Mouse (Mus musculus): ENCODE data around the gene Tfdp2.

The Tfdp2 gene

GRCm38 (mm10) chr9:96230271-96230670 is 34.2 kb downstream of the Tfdp2 start:
- DNase-seq: no peak

- no peak for DNase-seq
Observed at GRCm38 (mm10) chr9:96235477-96235876, 39.4 kb downstream of the Tfdp2 start.

- DNase-seq: no peak
Observed at GRCm38 (mm10) chr9:96237391-96237790, 41.3 kb downstream of the Tfdp2 start.

DNA sequence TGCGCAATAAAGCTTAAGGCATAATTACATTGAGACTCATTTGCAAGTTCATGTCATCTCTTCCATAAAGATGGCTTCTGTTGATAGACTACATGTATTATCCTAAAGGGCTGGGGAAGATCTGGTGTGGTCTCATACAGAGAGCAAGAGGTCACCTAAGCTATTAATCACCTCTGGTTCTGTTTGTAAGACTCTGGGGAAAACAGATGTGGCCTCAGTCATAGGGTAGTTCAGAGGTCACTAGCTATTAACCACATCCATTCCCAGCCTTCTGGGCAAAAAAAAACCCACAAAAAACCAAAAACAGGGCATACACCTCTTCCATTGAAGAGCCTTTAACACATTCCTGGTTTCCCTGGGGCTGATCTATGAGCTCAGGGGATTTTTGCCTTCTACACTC is 42.2 kb downstream of the Tfdp2 start:
- DNase-seq: no peak

DNA sequence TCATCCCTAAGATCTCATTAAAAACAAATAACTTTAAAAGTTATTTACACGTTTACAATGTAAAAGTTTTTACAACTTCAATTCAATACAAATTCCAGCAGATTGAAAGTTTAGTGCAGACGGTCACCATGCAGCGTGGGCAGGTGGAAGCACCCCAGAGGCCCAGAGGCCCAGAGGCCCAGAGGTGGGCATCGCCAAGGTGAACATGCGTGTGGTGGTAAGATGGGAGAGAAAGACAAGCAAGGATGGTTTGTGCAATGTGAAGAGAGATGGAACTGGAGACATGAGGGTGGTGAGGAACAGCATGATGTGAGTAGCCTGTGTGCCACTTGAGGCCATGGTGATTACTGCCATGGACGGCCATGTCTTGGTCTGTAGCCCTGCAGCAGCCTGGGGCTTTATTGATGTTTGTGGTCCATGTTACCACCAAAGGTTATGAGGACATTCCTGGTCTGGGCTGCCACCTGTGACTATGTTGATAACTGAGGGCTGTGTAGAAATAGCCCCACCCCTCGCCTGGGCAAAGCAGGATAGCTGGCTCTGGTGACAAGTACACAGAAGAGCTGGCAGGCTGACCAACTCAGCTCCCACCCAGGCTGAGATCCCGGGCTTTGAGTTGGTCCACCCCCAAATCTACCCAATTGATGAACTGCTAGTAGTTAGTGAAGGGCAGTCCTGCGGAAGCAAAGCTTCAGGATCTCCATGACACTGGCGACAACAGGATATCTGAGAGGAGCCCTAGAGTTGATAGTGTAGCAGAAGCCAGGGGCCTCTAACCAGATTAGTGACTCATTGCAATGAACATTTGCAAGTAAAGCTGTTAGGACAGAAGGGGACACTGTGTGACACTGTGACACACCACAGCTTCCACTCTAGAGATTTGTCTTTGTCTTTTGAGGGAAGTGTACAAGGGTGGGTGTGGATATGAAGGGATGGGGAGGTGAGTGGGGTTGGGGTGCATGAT is 45.3 kb downstream of the Tfdp2 start:
- DNase-seq: no peak

DNA sequence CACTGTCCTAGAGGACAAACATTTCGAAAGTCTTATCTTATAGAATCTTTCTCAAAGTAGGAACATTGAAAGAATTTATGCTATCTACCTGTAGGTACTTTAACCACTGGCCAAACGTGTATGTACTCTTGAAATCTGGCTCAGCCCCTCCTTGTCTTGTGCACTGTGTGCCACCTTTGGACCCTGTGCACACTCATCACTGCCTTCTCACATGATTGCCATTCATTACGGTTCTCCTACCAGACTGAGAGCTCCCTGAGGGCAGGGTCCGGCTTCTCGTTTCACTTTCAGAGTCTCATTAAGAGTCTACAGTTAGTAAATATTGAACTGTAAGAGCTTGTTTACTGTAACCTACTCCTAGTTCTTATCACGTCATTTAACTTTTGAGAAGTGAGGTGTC is 47.8 kb downstream of the Tfdp2 start:
- DNase-seq: peak; percentile 62

- no peak for DNase-seq
Observed at GRCm38 (mm10) chr9:96254812-96255211, 58.7 kb downstream of the Tfdp2 start.

GRCm38 (mm10) chr9:96258478-96258877 is 62.4 kb downstream of the Tfdp2 start:
- peak; percentile 15 for DNase-seq

DNA sequence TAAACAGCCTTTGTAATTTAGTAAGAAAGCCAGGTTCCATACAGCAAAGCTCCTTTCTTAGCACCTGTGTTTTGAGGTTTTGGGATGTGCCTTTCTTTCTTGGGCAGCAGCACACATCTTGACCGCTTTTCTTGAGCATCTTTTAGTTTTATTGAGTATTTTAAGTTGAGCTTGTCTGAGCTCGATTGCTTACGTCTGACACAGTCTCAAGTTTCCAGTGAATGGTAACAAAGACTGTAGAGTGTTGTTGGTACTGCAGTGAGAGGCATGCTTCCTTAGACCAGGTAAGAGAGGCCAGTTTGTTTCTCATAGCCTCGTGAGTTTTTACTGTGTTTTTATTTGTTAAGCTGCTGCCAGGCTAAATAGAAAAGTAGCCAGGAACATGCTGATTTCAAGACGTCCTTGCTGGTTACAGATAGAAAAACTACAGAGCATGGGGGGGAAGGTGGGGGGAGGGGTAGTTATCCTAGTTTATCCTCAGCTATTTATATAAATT is 63.0 kb downstream of the Tfdp2 start:
- peak; percentile 32 for DNase-seq

GRCm38 (mm10) chr9:96259753-96260520 is 63.9 kb downstream of the Tfdp2 start:
- DNase-seq: no peak

DNA sequence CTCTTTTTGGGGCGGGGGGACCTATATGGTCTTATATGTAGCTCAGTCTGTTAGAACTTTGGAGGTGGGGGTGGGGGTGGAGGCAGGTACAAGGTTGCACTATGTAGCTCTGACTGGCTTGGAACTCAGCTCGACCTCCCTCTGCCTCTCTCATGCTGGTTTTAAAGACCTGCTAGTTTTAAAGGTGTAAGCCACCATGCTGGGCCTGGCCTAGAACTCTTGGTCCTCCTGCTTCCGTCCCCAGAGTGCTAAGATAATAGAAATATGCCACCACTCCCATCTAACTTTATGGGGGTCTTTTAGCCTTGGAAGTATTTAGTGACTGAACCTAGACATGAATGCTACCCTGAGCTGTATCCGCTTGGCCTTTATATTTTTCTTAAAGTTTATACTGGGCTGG is 65.0 kb downstream of the Tfdp2 start:
- DNase-seq: no peak

DNA sequence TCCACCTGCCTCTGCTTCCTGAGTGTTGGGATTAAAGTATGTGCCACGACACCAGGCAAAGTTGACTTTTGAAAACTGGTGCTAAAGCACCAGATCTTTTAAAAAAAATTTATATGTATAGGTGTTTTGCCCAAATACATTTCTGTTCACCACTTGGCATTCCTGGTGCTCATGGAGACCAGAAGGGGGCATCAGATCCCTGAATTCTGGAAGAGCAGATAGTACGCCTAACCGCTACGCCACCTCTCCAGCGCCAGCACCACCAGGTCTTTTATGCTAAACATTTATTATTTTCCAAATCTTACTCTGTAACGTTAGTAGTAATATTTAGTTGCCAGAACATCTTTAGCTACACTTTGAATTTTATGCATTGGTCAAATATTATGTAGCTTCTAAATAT is 65.9 kb downstream of the Tfdp2 start:
- DNase-seq: no peak

GRCm38 (mm10) chr9:96266793-96267558 is 70.9 kb downstream of the Tfdp2 start:
- no peak for DNase-seq

DNA sequence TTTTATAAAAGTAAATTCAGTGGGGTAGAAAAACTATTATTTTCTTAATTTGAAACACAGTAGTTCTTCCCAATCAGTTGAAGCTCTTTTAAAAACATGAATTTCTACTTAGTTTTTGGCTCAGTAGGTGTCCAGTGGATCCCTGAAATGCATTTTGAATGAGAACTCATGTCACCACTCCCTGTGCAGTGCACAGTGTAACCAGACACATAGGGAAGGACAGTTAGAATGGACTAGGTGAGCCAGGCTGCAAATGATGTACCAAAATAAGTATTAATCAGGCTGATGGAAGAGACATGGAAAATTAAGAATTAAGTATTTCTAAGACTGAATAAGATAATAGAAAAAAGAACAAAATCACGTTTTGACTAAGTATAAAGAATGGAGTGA is 71.5 kb downstream of the Tfdp2 start:
- no peak for DNase-seq

GRCm38 (mm10) chr9:96269726-96270125 is 73.7 kb downstream of the Tfdp2 start:
- no peak for DNase-seq

DNA sequence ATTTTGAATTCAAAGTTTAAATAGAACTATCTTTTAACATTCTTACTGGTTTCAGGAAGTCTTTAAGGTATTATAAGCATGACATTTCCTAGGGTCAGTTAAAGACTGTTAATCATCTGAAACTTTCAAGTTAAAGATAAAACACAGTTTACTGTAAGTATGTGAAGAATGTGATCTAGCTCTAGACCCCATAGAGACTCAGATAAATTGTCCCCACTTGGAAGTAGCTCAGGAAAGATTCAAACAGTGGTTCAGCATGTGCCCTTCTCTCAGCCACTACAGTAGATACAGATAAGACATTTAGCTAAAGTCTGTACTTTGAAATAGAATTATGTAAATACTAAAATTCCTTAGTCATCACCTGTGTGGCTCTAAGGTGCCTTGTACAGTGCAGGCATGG is 79.5 kb downstream of the Tfdp2 start:
- peak; percentile 5 for DNase-seq

- DNase-seq: no peak
Observed at GRCm38 (mm10) chr9:96281497-96281896, 85.4 kb downstream of the Tfdp2 start.

DNA sequence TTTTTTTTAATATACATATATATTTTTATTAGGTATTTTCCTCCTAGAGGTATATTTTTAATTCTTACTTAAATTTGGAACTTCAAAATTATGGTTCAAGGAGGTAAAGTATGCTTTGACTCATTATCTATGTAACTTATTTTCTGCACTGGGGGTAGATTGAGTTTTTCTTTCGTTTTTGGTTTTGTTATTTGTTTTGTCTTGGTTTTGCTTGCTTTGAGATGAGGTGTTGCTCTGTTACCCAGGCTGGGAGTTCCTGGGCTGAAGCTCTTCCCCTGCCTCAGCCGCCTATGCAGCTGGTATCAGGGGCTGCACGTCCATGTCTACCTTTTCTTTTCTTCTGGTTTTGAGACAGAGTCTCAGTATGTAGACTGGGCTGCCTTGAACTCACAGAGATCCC is 86.0 kb downstream of the Tfdp2 start:
- no peak for DNase-seq

GRCm38 (mm10) chr9:96284916-96285315 is 88.8 kb downstream of the Tfdp2 start:
- DNase-seq: peak; percentile 5

GRCm38 (mm10) chr9:96292144-96292543 is 96.1 kb downstream of the Tfdp2 start:
- DNase-seq: no peak

GRCm38 (mm10) chr9:96299324-96300008 is 103.4 kb downstream of the Tfdp2 start:
- no peak for DNase-seq

- DNase-seq: no peak
Observed at GRCm38 (mm10) chr9:96308816-96309215, 112.7 kb downstream of the Tfdp2 start.

All from kidney, adult 9 months (tissue).